Mouse (Mus musculus) brain, embryonic 14.5 days (tissue): ENCODE measurements around the gene Erich2.

ENCODE experiments used
- CTCF ChIP-seq: fragments of 200-500 bp; IDR thresholded peaks from 2 replicates; pipeline ENCODE4 v1.5.1; 2012; ENCODE audit warnings: inconsistent platforms, mild to moderate bottlenecking, moderate library complexity, borderline replicate concordance; ENCODE audit not compliant: insufficient read depth, insufficient read length; ENCODE audit errors: extremely low read depth
- POLR2A ChIP-seq: fragments of 200-500 bp; IDR thresholded peaks from 2 replicates; pipeline ENCODE4 v1.6.1; 2012; ENCODE audit warnings: mild to moderate bottlenecking, inconsistent platforms, borderline replicate concordance; ENCODE audit not compliant: poor library complexity, insufficient read depth, insufficient read length, severe bottlenecking; ENCODE audit errors: extremely low read depth

- no peak for TF ChIP-seq CTCF
- no peak for TF ChIP-seq POLR2A
Observed at GRCm38 (mm10) chr2:70562011-70562491, 53.4 kb downstream of the Erich2 start.
